Mouse (Mus musculus): ENCODE measurements around the gene Nrbp1.

The Nrbp1 gene

GRCm38 (mm10) chr5:31273018-31273417, 32.4 kb downstream of the Nrbp1 start:
- DNase-seq: no peak

GRCm38 (mm10) chr5:31279245-31279988, 38.8 kb downstream of the Nrbp1 start:
- DNase-seq: no peak

- no peak for DNase-seq
These were observed 47.6 kb downstream of the Nrbp1 start for GRCm38 (mm10) chr5:31288225-31288624.

- DNase-seq: no peak
These were observed 48.0 kb downstream of the Nrbp1 start for GRCm38 (mm10) chr5:31288655-31289054.

- no peak for DNase-seq
These were observed 49.1 kb downstream of the Nrbp1 start for GRCm38 (mm10) chr5:31289626-31290230.

- DNase-seq: peak; percentile 97
These were observed 50.1 kb downstream of the Nrbp1 start, which contains the start of gene Ift172 for GRCm38 (mm10) chr5:31290521-31291360. TSS of gene Ift172 (minus strand) at chr5:31291116.

GRCm38 (mm10) chr5:31291361-31291688, 50.7 kb downstream of the Nrbp1 start:
- DNase-seq: no peak

GRCm38 (mm10) chr5:31294964-31295605, 54.4 kb downstream of the Nrbp1 start:
- no peak for DNase-seq

GRCm38 (mm10) chr5:31295606-31296141, 55.0 kb downstream of the Nrbp1 start, which contains the start of gene Fndc4:
TSS of gene Fndc4 (minus strand) at chr5:31296080.
- DNase-seq: no peak

GRCm38 (mm10) chr5:31297047-31297757, 56.5 kb downstream of the Nrbp1 start, which contains the start of gene Gckr:
TSS of gene Gckr (plus strand) at chr5:31297443.
- no peak for DNase-seq

- DNase-seq: peak in 1 of 2 experiments; percentile 13
These were observed 57.3 kb downstream of the Nrbp1 start for GRCm38 (mm10) chr5:31297981-31298380.

GRCm38 (mm10) chr5:31298486-31298885, 57.8 kb downstream of the Nrbp1 start:
- no peak for DNase-seq

Data from kidney, adult 8-10 months (tissue).